ENCODE assay signal across 18 mouse cellular contexts in genomic region chr9:102860802-102861469, GRCm38 (mm10). TPM values are rescaled to one million over a fixed set of nuclear protein-coding genes. Genes with fewer than 3 reads are reported as not detected.
DNase-seq lines count a peak whose midpoint lies in the region; ATAC-seq and TF ChIP-seq lines count a peak whose summit lies in the region.
"Had no signal": no experiment of that assay in that cellular context is flagged by ENCODE, and none has a peak within 500 bp of the region (broad histone marks: within the 10 kb centered on the region; RNA-seq: fewer than 3 reads in every experiment).

No protein-coding gene starts in this region.

- no peak overlapping the region for H3K4me2 ChIP-seq in kidney, embryonic 15.5 days
- no peak overlapping the region for H3K4me2 ChIP-seq in intestine, postnatal 0 days (replicated peaks; ENCODE audit: low read depth)
- H3K4me2 ChIP-seq: embryonic facial prominence, embryonic 15.5 days; hindbrain, embryonic 14.5 days; neural tube, embryonic 13.5 days had no signal

- peak overlapping the region; percentile 41; the same call in 1 of the 2 replicates for H3K27ac ChIP-seq in kidney, embryonic 15.5 days
- H3K27ac ChIP-seq in MEL (ENCODE audit: control insufficient read depth, low read depth, low read length): peak overlapping the region; percentile 82
- H3K27ac ChIP-seq in intestine, postnatal 0 days (ENCODE audit: low read depth, low read length): peak overlapping the region; percentile 80
- H3K27ac ChIP-seq: hindbrain, embryonic 14.5 days; macrophage; neural tube, embryonic 13.5 days; stomach, postnatal 0 days had no signal

- WGBS in kidney, embryonic 15.5 days: 67% methylated on average over 7 of the region's 7 CpGs
- WGBS in intestine, postnatal 0 days: 59% methylated on average over 7 of the region's 7 CpGs

- no peak for ATAC-seq in kidney, embryonic 15.5 days (replicated peaks; ENCODE audit: low FRiP score)
- no peak for ATAC-seq in intestine, postnatal 0 days

- peak in 1 of 2 experiments; percentile 32; a peak in 3 of 4 replicates for TF ChIP-seq EP300 in MEL (IDR thresholded peaks at IDR 0.05; ENCODE audit: low read depth in 1 of 2, low read length in 2 of 2)

- peak; percentile 60 for DNase-seq in adrenal gland, postnatal 14 days
- no peak for DNase-seq in adrenal gland, adult 8-10 months
- DNase-seq in kidney, adult 9 months: no peak
- peak; percentile 74 for DNase-seq in MEL (ENCODE audit: low read depth, low spot score)
- no peak for DNase-seq in thymus, postnatal 0 days (ENCODE audit: low spot score)
- DNase-seq in cerebellum, adult 11-12 months: no peak
- DNase-seq: B cell, adult 2 months; cerebellum, adult 8-10 months; gastrocnemius, postnatal 14 days; liver; spleen, adult 18-20 months had no signal

- H3K4me3 ChIP-seq in kidney, embryonic 15.5 days (replicated peaks): no peak overlapping the region
- peak overlapping the region in 1 of 2 experiments; percentile 27; a peak in 2 of 4 replicates for H3K4me3 ChIP-seq in MEL (ENCODE audit: control insufficient read depth in 1 of 2, insufficient read depth in 1 of 2, low read depth in 2 of 2, low read length in 2 of 2)
- H3K4me3 ChIP-seq in intestine, postnatal 0 days (ENCODE audit: low read depth, low read length): no peak overlapping the region
- H3K4me3 ChIP-seq: embryonic facial prominence, embryonic 15.5 days; neural tube, embryonic 13.5 days had no signal

- peaks cover 24% of the 10 kb centered on the region for H3K36me3 ChIP-seq in kidney, embryonic 15.5 days
- peaks cover 2 to 56% of the 10 kb centered on the region in 2 experiments; a peak in 3 of 4 replicates for H3K36me3 ChIP-seq in MEL (ENCODE audit: control insufficient read depth in 1 of 2, insufficient read depth in 2 of 2, low read length in 2 of 2)
- peaks cover 12% of the 10 kb centered on the region for H3K36me3 ChIP-seq in intestine, postnatal 0 days (ENCODE audit: control insufficient read depth, insufficient read depth)

- H3K79me2 ChIP-seq in MEL (ENCODE audit: control insufficient read depth, insufficient read depth, low read length, poor library complexity): peaks cover 18% of the 10 kb centered on the region

- no peaks in the 10 kb centered on the region for H3K27me3 ChIP-seq in kidney, embryonic 15.5 days
- no peaks in the 10 kb centered on the region for H3K27me3 ChIP-seq in MEL (ENCODE audit: control insufficient read depth in 1 of 2, insufficient read depth in 2 of 2, low read length in 2 of 2)
- H3K27me3 ChIP-seq in intestine, postnatal 0 days (replicated peaks; ENCODE audit: control insufficient read depth, insufficient read depth, low read length): no peaks in the 10 kb centered on the region
- H3K27me3 ChIP-seq: embryonic facial prominence, embryonic 15.5 days; neural tube, embryonic 13.5 days had no signal

- no peak for TF ChIP-seq RAD21 in MEL (IDR thresholded peaks at IDR 0.05; ENCODE audit: low read depth, low read length)

- H3K4me1 ChIP-seq in kidney, embryonic 15.5 days: peaks cover 60% of the 10 kb centered on the region
- peaks cover 15 to 47% of the 10 kb centered on the region in 2 experiments for H3K4me1 ChIP-seq in MEL (ENCODE audit: control insufficient read depth in 1 of 2, insufficient read depth in 2 of 2, low read length in 2 of 2)
- peaks cover 6% of the 10 kb centered on the region; the same call in 1 of the 2 replicates for H3K4me1 ChIP-seq in intestine, postnatal 0 days (replicated peaks; ENCODE audit: control insufficient read depth, insufficient read depth, low read length)

- no peak overlapping the region for H3K9ac ChIP-seq in kidney, embryonic 15.5 days
- peak overlapping the region; percentile 3 for H3K9ac ChIP-seq in MEL (ENCODE audit: control insufficient read depth, low read depth, low read length, poor library complexity, severe bottlenecking)
- no peak overlapping the region for H3K9ac ChIP-seq in intestine, postnatal 0 days (ENCODE audit: low read depth, low read length)
- H3K9ac ChIP-seq: embryonic facial prominence, embryonic 15.5 days; hindbrain, embryonic 14.5 days; neural tube, embryonic 13.5 days had no signal

- TF ChIP-seq CTCF in MEL (IDR thresholded peaks at IDR 0.05 in 2 of 3, conservative IDR thresholded peaks at IDR 0.05 in 1 of 3; ENCODE audit: control insufficient read depth in 1 of 3, insufficient read depth in 1 of 3, low read depth in 2 of 3, low read length in 3 of 3, poor library complexity in 1 of 3, severe bottlenecking in 1 of 3): no peak
- no peak for TF ChIP-seq CTCF in intestine, postnatal 0 days (IDR thresholded peaks at IDR 0.05; ENCODE audit: low read depth)

- peaks cover 3% of the 10 kb centered on the region; the same call in 1 of the 2 replicates for H3K9me3 ChIP-seq in kidney, embryonic 15.5 days (replicated peaks)
- H3K9me3 ChIP-seq in MEL (replicated peaks; ENCODE audit: insufficient read depth, low read length): no peaks in the 10 kb centered on the region
- no peaks in the 10 kb centered on the region for H3K9me3 ChIP-seq in intestine, postnatal 0 days (ENCODE audit: control insufficient read depth)
- H3K9me3 ChIP-seq: embryonic facial prominence, embryonic 15.5 days; neural tube, embryonic 13.5 days had no signal

- no peak for TF ChIP-seq POLR2A in MEL (IDR thresholded peaks at IDR 0.05; ENCODE audit: control insufficient read depth in 1 of 2, insufficient read depth in 1 of 2, low read depth in 1 of 2, low read length in 2 of 2, poor library complexity in 1 of 2)

TF ChIP-seq in MEL, 35 proteins besides CTCF, POLR2A, EP300 and RAD21 (continues in another document):
- TF ChIP-seq TAL1 (IDR thresholded peaks at IDR 0.05; ENCODE audit: low read length) (no peak), SIN3A (IDR thresholded peaks at IDR 0.05; ENCODE audit: low read length) (peak; percentile 37), ZNF384 (IDR thresholded peaks at IDR 0.05; ENCODE audit: low read depth, low read length) (no peak), CHD2 (IDR thresholded peaks at IDR 0.05; ENCODE audit: low read length) (no peak), KAT2A (conservative IDR thresholded peaks at IDR 0.05; ENCODE audit: low read depth, low read length) (no peak), POLR2AphosphoS2 (IDR thresholded peaks at IDR 0.05; ENCODE audit: low read length) (no peak), MAFK (IDR thresholded peaks at IDR 0.05; ENCODE audit: borderline replicate concordance, low read depth, low read length) (no peak), HCFC1 (IDR thresholded peaks at IDR 0.05; ENCODE audit: low read depth, low read length) (no peak), RCOR1 (IDR thresholded peaks at IDR 0.05; ENCODE audit: low read depth, low read length) (0 out of 2 replicates have a peak, but pooled peaks have one; percentile 44), TBP (IDR thresholded peaks at IDR 0.05; ENCODE audit: low read depth, low read length) (no peak), JUND (IDR thresholded peaks at IDR 0.05; ENCODE audit: low read depth, low read length) (no peak), TCF12 (IDR thresholded peaks at IDR 0.05; ENCODE audit: low read depth, low read length) (peak; percentile 13; the same call in 1 of the 2 replicates), GABPA (IDR thresholded peaks at IDR 0.05; ENCODE audit: low read depth, low read length) (0 out of 2 replicates have a peak, but pooled peaks have one; percentile 18), MXI1 (IDR thresholded peaks at IDR 0.05; ENCODE audit: low read depth, low read length) (peak; percentile 30; the same call in 1 of the 2 replicates), CHD1 (IDR thresholded peaks at IDR 0.05; ENCODE audit: low read depth, low read length) (no peak), ZKSCAN1 (IDR thresholded peaks at IDR 0.05; ENCODE audit: low read depth, low read length) (peak; percentile 69; the same call in 1 of the 2 replicates), E2F4 (IDR thresholded peaks at IDR 0.05; ENCODE audit: borderline replicate concordance, low read depth, low read length) (no peak), MYC (IDR thresholded peaks at IDR 0.05; ENCODE audit: low read depth, low read length) (no peak), USF1 (IDR thresholded peaks at IDR 0.05; ENCODE audit: low read depth, low read length) (no peak), MEF2A (IDR thresholded peaks at IDR 0.05; ENCODE audit: extremely low read depth, insufficient replicate concordance, low read depth, low read length, poor library complexity, severe bottlenecking) (no peak), SMC3 (IDR thresholded peaks at IDR 0.05; ENCODE audit: low read depth, low read length) (no peak; the same call in 1 of the 2 replicates), POLR2AphosphoS5 (IDR thresholded peaks at IDR 0.05; ENCODE audit: borderline replicate concordance, low read depth, low read length) (no peak), UBTF (IDR thresholded peaks at IDR 0.05; ENCODE audit: borderline replicate concordance, insufficient read depth, low read depth, low read length) (no peak), ETS1 (IDR thresholded peaks at IDR 0.05; ENCODE audit: low read depth, low read length) (peak; percentile 9; the same call in 1 of the 2 replicates), ELF1 (IDR thresholded peaks at IDR 0.05; ENCODE audit: low read depth, low read length) (no peak), USF2 (IDR thresholded peaks at IDR 0.05; ENCODE audit: borderline replicate concordance in 1 of 2, insufficient read depth in 1 of 2, low read depth in 1 of 2, low read length in 2 of 2) (no peak), GATA1 (IDR thresholded peaks at IDR 0.05; ENCODE audit: low read depth, low read length) (peak; percentile 65; the same call in 1 of the 2 replicates), ZC3H11A (IDR thresholded peaks at IDR 0.05; ENCODE audit: low read depth, low read length) (0 out of 2 replicates have a peak, but pooled peaks have one; percentile 9), BHLHE40 (IDR thresholded peaks at IDR 0.05; ENCODE audit: borderline replicate concordance, low read depth, low read length) (no peak), MYB (IDR thresholded peaks at IDR 0.05; ENCODE audit: low read depth, low read length) (no peak), MAX (IDR thresholded peaks at IDR 0.05; ENCODE audit: low read length) (no peak), MAZ (IDR thresholded peaks at IDR 0.05; ENCODE audit: low read depth, low read length) (no peak), NELFE (IDR thresholded peaks at IDR 0.05; ENCODE audit: low read depth, low read length) (no peak)

RNA-seq across cellular contexts. Expression of gene Ryk, which starts 26.2 kb away (rescaled TPM):
- 54.6 and 56.0 TPM in 2 replicates for total RNA-seq in adrenal gland, postnatal 14 days (2021)
- 10 to 100 TPM; 49.7 to 79.8 (median 68.1) TPM for total RNA-seq in adrenal gland, adult 8-10 months (2022)
- 19.7 and 19.8 TPM in 2 replicates for polyA plus RNA-seq in kidney, embryonic 15.5 days (2015; fragmentation: Nextera tagmentation; extraction: Ambion mirVana)
- total RNA-seq in MEL (2012; rRNA removed): 43.8 and 46.0 TPM in 2 replicates
- polyA plus RNA-seq in MEL (2012; ENCODE audit: insufficient read depth in 1 of 2, insufficient read length in 2 of 2, low read depth in 1 of 2, low replicate concordance in 2 of 2, missing spikeins in 1 of 2): 10 to 100 TPM; 46.4 to 47.3 TPM
- 22.3 and 23.9 TPM in 2 replicates for polyA plus RNA-seq in intestine, postnatal 0 days (2015; fragmentation: Nextera tagmentation; extraction: Ambion mirVana)
- polyA plus RNA-seq in thymus, postnatal 0 days (2015; fragmentation: Nextera tagmentation; extraction: Ambion mirVana): 4.6 and 7.1 TPM in 2 replicates

Comparison
In these comparisons a context has a peak if more than half of its experiments do, and no peak if none do; other contexts are left out.
1. DNase-seq: peak in adrenal gland, postnatal 14 days (single experiment) and MEL (single experiment); none in adrenal gland, adult 8-10 months (single experiment), kidney, adult 9 months (single experiment), thymus, postnatal 0 days (single experiment) and cerebellum, adult 11-12 months (single experiment).
2. Peak in every context shown above with its lines, with median percentiles within 50 percentile points of each other: H3K27ac ChIP-seq.